Mouse (Mus musculus) spleen, adult 12 weeks (tissue): ENCODE results near the gene Otx2.
"Not testable (repeated sequence)": the region's sequence is repeated elsewhere in the genome, so short reads cannot be mapped to it uniquely, and the experiment has no call there.

Experiments used
- DNase-seq: peaks from one replicate; pipeline ENCODE4 v3.0.0; 2022; ENCODE audit warnings: low spot score

Otx2 gene

GRCm38 (mm10) chr14:48653676-48654510, 19.7 kb downstream of the Otx2 start:
- DNase-seq, result no peak

DNA sequence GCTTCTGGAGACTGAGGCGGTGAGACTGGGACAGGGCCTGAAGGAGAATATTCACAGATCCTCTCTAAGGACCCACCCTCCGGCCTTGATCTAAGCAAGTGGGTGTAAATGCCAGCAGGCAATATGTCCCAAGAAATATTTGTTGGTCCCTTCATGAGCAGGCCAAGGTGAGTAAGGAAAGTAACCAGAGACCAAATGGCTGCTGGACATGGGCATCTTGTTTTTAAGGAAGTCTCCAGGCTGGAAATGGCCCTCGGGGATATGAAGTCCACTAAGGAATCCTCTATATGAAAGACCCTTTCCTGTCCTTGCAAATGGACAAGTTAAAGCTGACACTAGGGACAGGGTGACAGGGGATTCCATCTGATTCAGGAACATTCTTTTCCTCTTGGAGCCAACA, 20.5 kb downstream of the Otx2 start:
- no peak for DNase-seq

- no peak for DNase-seq
These were observed 21.4 kb downstream of the Otx2 start for GRCm38 (mm10) chr14:48652256-48652655.

DNA sequence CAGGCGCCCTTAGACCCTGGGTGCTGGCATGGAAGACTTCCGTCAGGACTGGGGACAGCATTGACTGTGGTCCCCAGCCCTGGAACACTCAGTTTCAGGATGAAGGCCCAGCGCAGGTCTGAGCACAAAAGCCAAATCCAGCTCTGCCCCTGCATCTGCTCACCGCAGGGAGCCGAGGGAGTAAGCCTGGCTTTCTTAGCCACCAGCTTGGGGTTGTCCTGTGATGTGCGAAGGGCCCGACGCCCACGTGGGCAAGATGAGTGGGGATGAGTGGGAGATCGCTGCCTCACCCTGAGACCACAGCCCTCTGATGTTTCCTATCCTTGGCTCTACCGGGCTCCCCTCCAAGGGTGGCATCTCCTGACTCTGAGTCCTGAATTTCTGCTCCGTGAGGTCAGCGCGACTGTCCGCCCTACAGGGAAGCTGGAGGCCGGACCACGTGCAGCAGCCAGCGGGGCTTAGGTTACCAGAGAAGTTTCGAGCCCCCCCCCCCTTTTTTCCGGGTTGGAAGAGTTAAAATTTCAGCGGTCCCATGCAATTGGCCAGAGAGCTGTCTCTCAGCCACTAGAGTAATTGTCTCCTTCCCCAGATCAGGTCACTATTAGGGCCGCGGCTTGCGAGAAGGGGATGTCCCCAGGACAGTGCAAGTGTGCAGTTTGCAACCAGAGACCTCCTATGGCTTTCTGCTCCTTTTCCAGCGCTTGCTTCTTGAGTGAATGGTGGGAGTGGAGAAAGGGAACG, 22.0 kb downstream of the Otx2 start:
- DNase-seq, result no peak

- no peak for DNase-seq
These were observed 31.9 kb downstream of the Otx2 start for GRCm38 (mm10) chr14:48641462-48642395.

- DNase-seq, result no peak
These were observed 40.5 kb downstream of the Otx2 start for GRCm38 (mm10) chr14:48633141-48633540.

GRCm38 (mm10) chr14:48632335-48632734, 41.3 kb downstream of the Otx2 start:
- DNase-seq, result no peak

DNA sequence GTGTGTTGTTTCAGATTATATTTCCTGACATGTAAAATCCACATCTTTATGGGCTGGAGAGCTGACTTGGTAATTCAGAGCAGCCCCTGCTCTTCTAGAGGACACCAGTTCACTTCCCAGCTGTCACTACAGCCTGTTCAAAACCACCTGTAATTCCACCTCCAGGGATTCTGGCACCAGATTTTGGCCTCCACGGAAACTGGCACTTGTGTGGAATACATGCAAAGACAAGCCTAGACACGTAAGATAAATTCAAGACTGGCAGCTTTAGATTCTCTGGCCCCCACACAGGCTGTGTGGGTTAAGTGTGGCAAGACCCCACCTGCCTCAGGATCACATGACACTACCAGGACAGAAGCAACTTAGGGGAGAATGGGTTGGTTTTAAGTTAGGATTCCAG, 42.1 kb downstream of the Otx2 start:
- DNase-seq, result no peak

GRCm38 (mm10) chr14:48629404-48629803, 44.2 kb downstream of the Otx2 start:
- DNase-seq, result no peak

GRCm38 (mm10) chr14:48626271-48626670, 47.3 kb downstream of the Otx2 start:
- no peak for DNase-seq

GRCm38 (mm10) chr14:48625331-48625694, 48.3 kb downstream of the Otx2 start:
- no peak for DNase-seq

GRCm38 (mm10) chr14:48624596-48625330, 48.9 kb downstream of the Otx2 start:
- DNase-seq, result no peak

GRCm38 (mm10) chr14:48622726-48623125, 50.9 kb downstream of the Otx2 start:
- DNase-seq, result not testable (repeated sequence)

DNA sequence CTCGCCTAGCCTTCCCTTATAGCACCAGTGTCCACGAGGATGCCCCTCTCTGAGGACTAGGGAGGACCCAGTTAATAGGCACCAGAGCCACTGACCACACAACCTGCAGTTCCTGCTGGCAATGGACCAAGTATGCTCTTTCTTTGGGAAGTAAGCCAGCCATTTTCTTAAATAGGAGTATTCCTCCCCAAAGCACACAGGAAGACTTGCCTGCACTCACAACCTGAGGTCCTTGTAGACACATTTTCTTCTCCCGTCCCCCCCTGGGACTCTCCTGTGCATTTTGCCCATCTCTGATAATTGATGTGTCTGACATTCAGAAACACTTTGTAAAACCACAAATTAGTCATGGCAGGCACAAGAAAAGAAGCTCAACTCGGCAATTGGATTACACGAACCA, 57.3 kb downstream of the Otx2 start:
- no peak for DNase-seq

DNA sequence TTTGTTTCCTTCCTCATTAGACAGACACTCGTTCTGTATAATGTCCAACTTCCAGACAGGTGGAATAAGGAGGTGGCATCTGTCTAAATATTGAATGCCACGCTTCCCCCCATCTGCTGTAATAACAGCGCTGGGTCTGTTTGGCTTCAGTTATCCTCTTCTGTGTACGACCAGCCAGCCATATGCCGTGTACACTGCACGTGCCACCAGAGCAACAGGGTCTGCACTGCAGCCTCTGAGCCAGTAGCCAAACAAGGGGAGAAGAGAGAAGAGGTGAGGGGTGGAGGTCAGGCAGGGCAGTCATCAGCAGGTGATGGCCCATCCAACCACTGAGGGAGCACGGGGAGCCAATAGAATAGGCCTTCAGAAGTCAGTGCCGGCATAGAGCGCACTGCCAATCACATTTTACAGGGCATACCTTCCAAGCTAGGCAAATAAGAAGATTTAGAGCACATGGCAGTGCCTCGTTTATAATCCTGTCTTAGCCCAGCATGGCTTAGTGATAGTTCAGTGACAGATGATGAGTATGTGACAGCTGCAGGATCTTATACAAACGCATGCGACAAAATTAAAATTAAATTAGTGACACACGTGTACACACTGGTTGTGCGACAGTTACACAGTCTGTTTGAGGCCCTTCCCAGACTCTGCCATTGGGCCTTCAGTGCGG, 64.8 kb downstream of the Otx2 start:
- DNase-seq, result no peak
